Mouse (Mus musculus) inflammation-experienced regulatory T-cells (primary cell): ENCODE results near the gene Zfp941. TPM values are rescaled to one million over a fixed set of nuclear protein-coding genes. Genes with fewer than 3 reads are reported as not detected.

ENCODE experiments used
- polyA plus RNA-seq, 2 experiments: library from polyadenylated mRNA; unstranded; fragments of 100-300 nt; shearing (Covaris generic); gene quantifications; one replicate each; pipeline ENCODE4 v1.2.1; 2017

Zfp941 gene
- 1 to 10 TPM in 1 of 2 experiments, under 1 TPM in 1; 0.46 to 1.9 TPM for polyA plus RNA-seq

GRCm38 (mm10) chr7:140821653-140822329 lies at the start of gene Zfp941:
Gene Zfp941 (minus strand): TSS chr7:140822178.

GRCm38 (mm10) chr7:140857550-140858505 lies 35.9 kb upstream of the Zfp941 start, which contains the start of gene Bet1l:
Gene Bet1l (minus strand): TSS chr7:140857577.

GRCm38 (mm10) chr7:140856785-140857549 lies 35.0 kb upstream of the Zfp941 start, which contains the start of gene Ric8a:
Gene Ric8a (plus strand): TSS chr7:140856957.

DNA sequence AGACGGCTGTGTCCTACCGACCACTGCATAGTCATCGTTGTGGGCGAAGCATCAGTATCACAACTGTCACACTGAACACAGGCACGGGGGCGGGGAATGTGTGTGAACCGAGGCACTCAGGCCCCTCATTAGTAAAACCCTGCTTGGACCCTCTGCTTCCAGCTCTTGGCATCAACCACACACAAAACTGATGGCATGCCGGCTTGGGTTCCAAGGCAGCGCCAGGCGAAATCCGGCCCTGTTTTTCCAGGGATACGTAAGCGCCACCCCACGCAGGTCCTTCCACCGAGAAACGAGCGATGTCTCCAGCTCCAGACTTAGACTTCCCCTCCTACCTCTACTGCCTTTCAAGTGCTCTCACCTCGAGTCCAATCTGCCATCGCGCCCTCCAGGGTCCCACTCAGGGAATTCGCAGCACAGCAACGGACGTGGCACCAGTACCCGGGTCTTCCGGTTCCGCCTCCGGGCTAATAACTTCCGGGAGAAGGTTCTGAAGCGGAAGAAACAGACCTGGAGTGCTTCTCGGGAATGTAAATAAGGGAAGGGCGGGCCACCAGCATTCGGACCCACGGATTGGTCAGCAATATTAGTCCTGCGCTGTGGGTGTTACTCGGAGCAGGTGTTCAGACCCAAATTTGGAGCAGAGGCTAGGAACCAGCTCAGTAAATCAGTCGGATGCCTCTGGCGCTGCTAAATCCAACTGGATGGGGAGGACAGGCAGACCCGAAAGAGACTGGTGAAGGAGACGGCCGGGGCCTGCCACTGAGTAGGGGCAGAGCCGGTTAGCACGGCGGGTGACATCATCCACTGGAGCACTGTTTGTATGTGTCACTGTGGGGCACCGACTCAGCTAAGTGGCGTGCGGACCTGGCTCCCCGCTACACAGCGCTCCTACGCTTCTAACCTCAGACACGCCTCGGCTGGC lies 34.1 kb upstream of the Zfp941 start, which contains the start of gene Gm45785:
TSS of gene Gm45785 (minus strand) at position 472 of the 925 bp plus-strand sequence.

DNA sequence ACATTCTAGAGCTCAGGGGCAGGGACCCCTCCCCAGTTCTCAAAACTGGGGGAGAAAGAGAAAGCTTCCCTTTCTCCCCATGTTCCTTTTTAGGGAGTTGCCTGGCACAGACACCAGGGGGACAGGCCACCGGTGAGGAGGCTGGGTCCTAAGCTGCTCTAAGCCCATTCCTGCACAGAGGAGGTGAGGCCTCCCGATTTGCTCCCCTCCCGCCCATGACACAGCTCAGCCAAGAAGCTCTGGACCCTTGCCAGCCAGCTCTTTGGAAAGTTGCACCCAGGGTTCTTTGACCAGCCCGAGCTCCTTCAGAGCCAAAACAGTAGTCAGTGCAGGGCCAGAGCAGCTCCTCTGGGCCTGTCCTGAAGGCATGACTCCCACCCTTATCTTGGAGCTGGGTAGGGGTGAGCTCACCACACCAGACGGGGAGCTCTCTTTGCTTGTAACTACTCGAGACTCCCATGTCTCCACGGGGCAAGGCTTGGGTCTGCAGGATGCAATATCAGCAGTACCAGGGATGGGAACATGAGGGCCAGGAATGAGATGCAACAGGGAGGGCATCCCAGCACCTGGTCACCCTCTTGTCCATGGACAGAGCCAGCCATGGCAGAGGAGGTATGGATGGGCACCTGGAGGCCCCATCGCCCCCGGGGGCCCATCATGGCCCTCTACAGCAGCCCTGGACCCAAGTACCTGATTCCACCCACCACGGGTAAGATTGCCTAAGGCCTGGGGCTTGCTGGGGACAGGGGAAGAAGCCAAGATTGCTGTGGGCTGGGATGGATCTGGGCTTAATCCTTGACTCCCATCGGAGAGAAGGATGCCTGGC lies 26.0 kb upstream of the Zfp941 start, which contains the start of gene Odf3:
TSS of gene Odf3 (plus strand) at position 51 of the 826 bp plus-strand sequence.

DNA sequence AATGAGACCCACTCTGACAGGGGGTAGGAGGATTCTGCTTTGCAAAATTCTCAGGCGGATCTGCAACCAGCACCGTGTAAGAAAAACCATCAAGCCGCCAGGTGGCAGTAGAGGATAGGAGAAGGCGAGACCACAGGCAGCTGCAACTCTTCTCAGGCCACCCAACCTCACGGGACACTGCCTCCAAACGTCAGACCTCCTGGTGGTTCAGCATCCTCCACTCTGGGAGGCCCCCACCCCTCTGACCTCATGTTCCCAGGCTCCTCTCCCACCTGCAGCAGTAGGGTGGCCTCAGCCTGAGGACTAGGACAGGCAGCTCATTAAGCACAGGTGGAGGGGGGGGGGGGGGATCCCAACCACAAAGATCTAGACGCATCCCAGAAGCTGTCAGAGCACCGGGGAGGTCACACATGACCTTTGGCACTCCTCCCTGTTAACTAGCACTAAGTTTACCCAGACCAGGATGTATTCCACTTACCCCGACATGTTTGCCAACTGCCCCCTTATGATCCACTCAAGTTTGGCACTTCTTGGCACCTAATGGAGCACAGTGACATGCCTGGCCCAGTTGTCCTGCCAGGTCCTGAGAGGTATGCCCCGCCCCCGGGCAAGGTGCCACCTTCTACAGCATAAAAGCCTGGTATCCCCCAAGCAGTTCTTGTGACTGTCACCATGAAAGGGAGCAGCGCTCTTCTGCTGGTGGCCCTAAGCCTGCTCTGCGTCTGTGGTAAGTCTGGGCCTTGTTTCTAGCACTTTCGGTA lies 23.1 kb upstream of the Zfp941 start, which contains the start of gene Scgb1c1:
TSS of gene Scgb1c1 (plus strand) at position 643 of the 761 bp plus-strand sequence.

DNA sequence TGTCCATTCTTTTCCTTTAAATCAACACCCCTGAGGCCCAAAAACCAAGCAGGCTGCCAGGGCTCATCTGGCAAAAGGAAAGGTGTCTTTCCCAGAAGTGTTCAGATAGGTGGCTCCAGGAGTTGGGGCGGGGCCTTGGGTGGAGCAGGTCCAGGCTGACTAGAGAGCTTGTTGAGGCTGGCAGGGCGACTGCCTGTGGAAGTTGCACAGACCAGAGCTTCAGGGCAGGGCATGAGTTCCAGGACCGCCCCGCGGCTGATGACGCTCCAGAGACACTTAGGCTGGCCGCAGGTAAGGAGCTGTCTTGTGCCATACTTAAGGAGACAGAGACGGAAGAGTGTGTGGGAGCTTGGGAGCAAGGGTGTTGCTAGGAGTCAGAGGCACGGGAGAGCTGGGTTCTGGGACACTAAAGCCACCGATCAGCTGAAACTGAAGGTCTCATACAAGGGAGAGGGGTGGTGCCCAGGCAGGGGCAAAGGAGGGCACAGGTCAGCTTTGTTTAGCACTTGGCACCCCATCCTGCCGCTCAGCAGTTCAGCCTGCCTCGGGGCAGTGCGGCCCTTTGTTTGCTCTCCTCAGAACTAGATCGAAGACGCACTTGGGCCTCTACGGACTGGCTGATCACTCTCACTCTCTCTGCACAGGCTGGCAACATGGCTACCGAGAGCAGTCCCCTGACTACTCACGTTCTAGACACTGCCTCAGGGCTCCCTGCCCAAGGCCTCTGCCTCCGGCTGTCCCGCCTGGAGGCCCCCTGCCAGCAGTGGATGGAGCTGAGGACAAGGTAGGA lies 13.2 kb upstream of the Zfp941 start, which contains the start of gene Urah:
TSS of gene Urah (plus strand) at position 51 of the 790 bp plus-strand sequence.

DNA sequence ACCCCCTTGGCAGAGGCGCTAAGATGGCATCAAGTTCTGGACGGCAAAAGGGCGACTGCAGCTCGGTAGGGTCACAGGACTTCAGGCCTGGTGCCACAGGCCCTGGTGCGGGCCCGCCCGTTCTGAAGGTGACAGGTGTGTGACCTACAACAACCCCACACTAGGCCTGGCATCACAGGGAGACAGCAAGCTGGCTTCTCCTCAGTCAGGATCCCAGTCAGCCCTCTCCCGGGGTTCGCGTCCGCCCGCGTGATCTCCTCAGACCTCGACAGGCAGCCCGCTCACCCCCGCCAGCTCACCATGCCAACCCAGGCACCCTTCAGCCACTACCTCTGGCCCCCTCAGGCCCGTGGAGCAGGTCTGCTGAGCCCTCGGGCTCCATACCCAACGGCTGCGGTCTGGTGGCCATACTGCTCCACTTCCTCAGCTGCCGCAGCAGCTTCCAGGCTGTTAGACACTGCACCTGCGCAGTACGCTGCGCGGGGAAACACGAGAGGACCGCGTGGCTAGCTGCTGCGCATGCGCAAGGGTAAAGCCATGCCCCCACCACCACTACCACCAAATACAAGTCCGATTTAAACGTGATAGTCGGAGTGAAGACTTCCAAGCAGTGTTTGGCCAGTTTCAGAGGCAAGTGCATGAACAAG lies 34.4 kb downstream of the Zfp941 start, which contains the start of gene Syce1:
TSS of gene Syce1 (minus strand) at position 447 of the 647 bp plus-strand sequence.

GRCm38 (mm10) chr7:140763447-140764020 lies 58.4 kb downstream of the Zfp941 start, which contains the start of gene Cyp2e1:
Gene Cyp2e1 (plus strand): TSS chr7:140763739.

Other genes starting within 250 kb of the Zfp941 start
- under 1 TPM; 0.06 to 0.12 TPM for gene Olfr46, start 220.9 kb downstream of the Zfp941 start, polyA plus RNA-seq
- gene Olfr61, start 193.2 kb downstream of the Zfp941 start, polyA plus RNA-seq, result not detected
- not detected for gene Olfr53, start 175.7 kb downstream of the Zfp941 start, polyA plus RNA-seq
- under 1 TPM; 0.08 to 0.70 TPM for gene Olfr539, start 162.2 kb downstream of the Zfp941 start, polyA plus RNA-seq
- under 1 TPM; 0.04 to 0.20 TPM for gene Olfr45, start 140.2 kb downstream of the Zfp941 start, polyA plus RNA-seq
- gene Olfr541, start 124.9 kb downstream of the Zfp941 start, polyA plus RNA-seq, result under 1 TPM in 1 of 2 experiments, not detected in 1; 0.84 TPM
- gene Cyp2e1, start 58.4 kb downstream of the Zfp941 start, polyA plus RNA-seq, result under 1 TPM; 0.10 to 0.18 TPM
- under 1 TPM in 1 of 2 experiments, not detected in 1; 0.18 TPM for gene Syce1, start 34.3 kb downstream of the Zfp941 start, polyA plus RNA-seq
- gene Urah, start 12.8 kb upstream of the Zfp941 start, polyA plus RNA-seq, result under 1 TPM in 1 of 2 experiments, not detected in 1; 0.58 TPM
- not detected for gene Scgb1c1, start 23.4 kb upstream of the Zfp941 start, polyA plus RNA-seq
- gene Odf3, start 25.6 kb upstream of the Zfp941 start, polyA plus RNA-seq, result under 1 TPM in 1 of 2 experiments, not detected in 1; 0.28 TPM
- under 1 TPM in 1 of 2 experiments, not detected in 1; 0.54 TPM for gene Gm45785, start 34.2 kb upstream of the Zfp941 start, polyA plus RNA-seq
- 100 to 1,000 TPM; 114 to 152 TPM for gene Ric8a, start 34.8 kb upstream of the Zfp941 start, polyA plus RNA-seq
- gene Bet1l, start 35.4 kb upstream of the Zfp941 start, polyA plus RNA-seq, result 10 to 100 TPM; 41.3 to 51.5 TPM
- 100 to 1,000 TPM; 186 to 193 TPM for gene Psmd13, start 59.8 kb upstream of the Zfp941 start, polyA plus RNA-seq
- 10 to 100 TPM in 1 of 2 experiments, 1 to 10 TPM in 1; 8.7 to 11.6 TPM for gene Sirt3, start 60.1 kb upstream of the Zfp941 start, polyA plus RNA-seq
- not detected for gene Cox8b, start 78.3 kb upstream of the Zfp941 start, polyA plus RNA-seq
- gene Nlrp6, start 98.7 kb upstream of the Zfp941 start, polyA plus RNA-seq, result under 1 TPM in 1 of 2 experiments, not detected in 1; 0.05 TPM
- 10 to 100 TPM; 24.8 to 37.5 TPM for gene Pgghg, start 119.2 kb upstream of the Zfp941 start, polyA plus RNA-seq
- 1 to 10 TPM in 1 of 2 experiments, under 1 TPM in 1; 0.35 to 1.1 TPM for gene Ifitm5, start 128.1 kb upstream of the Zfp941 start, polyA plus RNA-seq
- not detected for gene Gm45717, start 133.8 kb upstream of the Zfp941 start, polyA plus RNA-seq
- 10 to 100 TPM; 37.1 to 96.5 TPM for gene Ifitm2, start 133.8 kb upstream of the Zfp941 start, polyA plus RNA-seq
- 1 to 10 TPM in 1 of 2 experiments, not detected in 1; 1.9 TPM for gene Ifitm1, start 145.0 kb upstream of the Zfp941 start, polyA plus RNA-seq
- 1 to 10 TPM; 3.5 to 8.8 TPM for gene Ifitm3, start 188.6 kb upstream of the Zfp941 start, polyA plus RNA-seq
- not detected for gene Ifitm6, start 195.7 kb upstream of the Zfp941 start, polyA plus RNA-seq
- not detected for gene Gm17387, start 207.0 kb upstream of the Zfp941 start, polyA plus RNA-seq
- gene B4galnt4, start 238.9 kb upstream of the Zfp941 start, polyA plus RNA-seq, result 10 to 100 TPM; 18.8 to 19.5 TPM